Mouse (Mus musculus) heart, adult 2 months (tissue): Measurements from ENCODE around the gene Idh1.

ENCODE experiments used
- CTCF ChIP-seq: fragments of 200-600 bp; IDR thresholded peaks from 2 replicates; pipeline ENCODE4 v1.8.1; 2022; ENCODE audit warnings: antibody characterized with exemption, mild to moderate bottlenecking, moderate library complexity
- EP300 ChIP-seq: fragments of 200-500 bp; IDR thresholded peaks from 2 replicates; pipeline ENCODE4 v1.6.1; 2011; ENCODE audit warnings: low read depth, low read length, control low read depth; ENCODE audit not compliant: insufficient read depth

DNA sequence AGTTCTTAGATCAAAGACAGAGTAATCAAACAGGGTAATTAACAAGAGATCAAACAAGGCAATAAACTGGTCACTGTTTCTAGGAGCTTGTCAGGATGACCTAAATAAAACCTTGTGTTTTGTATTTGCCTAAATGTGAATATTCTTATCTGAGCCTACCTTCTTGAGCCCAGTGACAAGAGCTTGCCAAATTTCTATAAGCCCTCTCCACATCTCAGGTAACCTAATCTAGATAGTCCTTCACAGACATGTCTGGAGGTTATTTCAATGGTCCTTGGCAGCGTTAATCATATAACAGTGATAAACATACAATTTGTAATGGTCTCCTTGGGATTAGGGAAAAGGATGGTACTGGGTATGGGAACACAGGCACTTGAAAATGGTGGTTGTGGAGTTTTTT lies 18.0 kb upstream of the Idh1 start:
- TF ChIP-seq EP300 = no peak
- TF ChIP-seq CTCF = no peak
